Mouse (Mus musculus) bone marrow, adult 2 months (tissue): ENCODE results near the gene Ccl4. TPM values are rescaled to one million over a fixed set of nuclear protein-coding genes. Genes with fewer than 3 reads are reported as not detected.

Experiments
- H3K27ac ChIP-seq: fragments of 200-500 bp; 2 replicates; pipeline ENCODE4 v1.5.1; 2012; ENCODE audit warnings: low read depth, mild to moderate bottlenecking, control low read depth, inconsistent platforms, low read length; ENCODE audit not compliant: control insufficient read depth, poor library complexity, insufficient read depth
- H3K4me1 ChIP-seq: fragments of 200-500 bp; 2 replicates; pipeline ENCODE4 v1.6.1; 2011; ENCODE audit warnings: low read length; ENCODE audit not compliant: control insufficient read depth, insufficient read depth
- H3K4me3 ChIP-seq: fragments of 200-500 bp; replicated peaks from 2 replicates; pipeline ENCODE3; 2011; ENCODE audit warnings: mild to moderate bottlenecking, low read depth, low read length, control low read depth; ENCODE audit not compliant: control insufficient read depth
- CTCF ChIP-seq: fragments of 200-500 bp; IDR thresholded peaks from 2 replicates; pipeline ENCODE4 v1.5.1; 2011; ENCODE audit warnings: low read length, control low read depth; ENCODE audit not compliant: control insufficient read depth, insufficient read depth
- POLR2A ChIP-seq: fragments of 200-500 bp; IDR thresholded peaks from 2 replicates; pipeline ENCODE4 v1.6.1; 2011; ENCODE audit warnings: low read depth, mild to moderate bottlenecking, control low read depth, low read length, borderline replicate concordance; ENCODE audit not compliant: control insufficient read depth
- WGBS: fragments of 180-500 bp; shearing (Covaris S2); methylation state at CpG from one replicate; pipeline ENCODE4 v1.1.7; 2018; 5-methylcytosine and 5-hydroxymethylcytosine counted together
- polyA plus RNA-seq: library from polyadenylated mRNA; stranded (reverse); fragments of >200 nt; gene quantifications from 2 replicates; pipeline ENCODE4 v1.2.4, GENCODE M21; 2011; ENCODE audit warnings: low replicate concordance; ENCODE audit not compliant: missing spikeins, insufficient read depth, insufficient read length

Gene Ccl4
- polyA plus RNA-seq, 1 experiment = 2.3 TPM

- WGBS = 59% methylated on average over 1 of the region's 1 CpGs
- TF ChIP-seq POLR2A = no peak
- TF ChIP-seq CTCF = no peak
- no peak overlapping the region for H3K27ac ChIP-seq
- H3K4me1 ChIP-seq = no peaks in the 10 kb centered on the region
- H3K4me3 ChIP-seq = no peak overlapping the region
These were observed 29.6 kb downstream of the Ccl4 start for GRCm38 (mm10) chr11:83692008-83692407.

DNA sequence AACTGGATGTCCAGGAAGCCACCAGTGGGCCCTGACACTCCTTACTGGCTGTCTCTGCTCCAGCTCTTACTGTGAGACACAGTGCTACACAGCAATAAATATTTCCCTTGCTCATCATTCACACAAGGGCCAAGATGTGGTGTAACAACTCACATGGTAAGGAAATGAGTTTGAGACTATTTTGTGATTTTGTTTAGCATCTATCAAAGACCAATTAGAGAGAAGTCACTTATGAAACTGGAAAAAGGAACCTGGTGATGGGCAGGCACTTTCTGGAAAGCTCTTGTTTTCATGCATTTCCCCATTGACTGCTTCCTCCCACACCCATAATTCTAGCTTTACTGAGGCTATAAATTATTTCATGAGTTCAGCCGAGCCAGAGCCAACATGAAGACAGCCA lies 41.3 kb downstream of the Ccl4 start, which contains the start of gene Wfdc17:
Wfdc17 (plus strand) TSS at position 287 of the 400 bp plus-strand sequence.
- TF ChIP-seq POLR2A (no peak), CTCF (no peak)
- H3K4me1 ChIP-seq = no peaks in the 10 kb centered on the region
- no peak within 1 kb of the TSS for H3K4me3 ChIP-seq
- WGBS = 3% methylated on average over 1 of the region's 1 CpGs
- H3K27ac ChIP-seq = no peak within 1 kb of the TSS; the same call in 1 of the 2 replicates

DNA sequence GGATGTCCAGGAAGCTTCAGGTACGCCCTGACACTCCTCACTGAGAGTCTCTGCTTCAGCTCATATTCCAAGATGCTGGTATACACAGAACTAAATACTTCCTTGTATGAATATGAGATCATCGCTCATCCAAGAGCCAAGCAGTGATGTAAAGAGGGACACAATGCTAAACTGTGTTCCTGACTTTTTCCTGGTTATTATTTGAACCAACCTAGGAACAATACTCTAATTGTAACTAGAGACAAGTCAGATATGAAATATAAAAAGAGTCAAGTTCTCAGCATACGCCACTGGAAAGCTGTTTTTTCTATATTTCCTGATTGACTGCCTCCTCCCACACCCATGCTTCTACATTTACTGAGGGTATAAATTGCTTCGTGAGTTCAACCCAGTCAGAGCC lies 46.3 kb downstream of the Ccl4 start, which contains the start of gene Wfdc18:
Wfdc18 (plus strand) TSS at position 301 of the 400 bp plus-strand sequence.
- no peaks in the 10 kb centered on the region for H3K4me1 ChIP-seq
- H3K4me3 ChIP-seq = no peak within 1 kb of the TSS
- no peak within 1 kb of the TSS for H3K27ac ChIP-seq
- WGBS = 59% methylated on average over 4 of the region's 4 CpGs
- TF ChIP-seq CTCF (no peak), POLR2A (no peak)

GRCm38 (mm10) chr11:83709683-83710082 lies 47.3 kb downstream of the Ccl4 start:
- TF ChIP-seq POLR2A (no peak), CTCF (no peak)
- 86% methylated on average over 5 of the region's 5 CpGs for WGBS
- no peak overlapping the region for H3K4me3 ChIP-seq
- no peaks in the 10 kb centered on the region; the same call in 1 of the 2 replicates for H3K4me1 ChIP-seq
- no peak overlapping the region for H3K27ac ChIP-seq

GRCm38 (mm10) chr11:83712671-83713070 lies 50.3 kb downstream of the Ccl4 start:
- 8% methylated on average over 1 of the region's 1 CpGs for WGBS
- no peak for TF ChIP-seq CTCF
- TF ChIP-seq POLR2A = no peak
- H3K4me1 ChIP-seq = peaks cover 1% of the 10 kb centered on the region; the same call in 1 of the 2 replicates

DNA sequence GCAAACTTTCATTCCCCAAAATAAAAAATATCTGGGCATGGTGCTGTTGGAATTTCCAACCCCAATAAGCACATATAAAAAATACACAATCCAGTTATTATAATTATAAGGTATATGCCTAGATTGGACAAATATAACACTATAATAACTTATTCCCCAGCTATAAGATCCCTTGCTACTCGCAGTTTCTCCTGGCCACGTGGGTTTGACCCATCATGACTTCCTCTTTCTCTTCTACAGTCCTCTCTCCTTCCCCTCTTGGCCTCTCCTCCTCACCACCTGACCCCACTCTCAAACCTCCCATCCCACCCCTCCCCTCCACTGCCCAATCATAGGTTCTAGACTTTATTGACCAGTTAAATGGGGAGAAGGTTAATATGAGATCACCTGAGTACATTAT lies 51.5 kb downstream of the Ccl4 start:
- no peak overlapping the region for H3K4me3 ChIP-seq
- peaks cover 1% of the 10 kb centered on the region; the same call in 1 of the 2 replicates for H3K4me1 ChIP-seq
- 5% methylated on average over 2 of the region's 2 CpGs for WGBS
- no peak overlapping the region for H3K27ac ChIP-seq
- TF ChIP-seq POLR2A (no peak), CTCF (no peak)

More at GRCm38 (mm10) chr11:83712671-83713070, 50.3 kb downstream of the Ccl4 start:
- Histone ChIP-seq H3K27ac (no peak overlapping the region), H3K4me3 (no peak overlapping the region)

Other genes with a start within 250 kb of the Ccl4 start
- gene Gas2l2, start 233.1 kb upstream of the Ccl4 start, polyA plus RNA-seq = not detected in 2 replicates
- 17.6 and 37.4 TPM in 2 replicates for gene 1700020L24Rik, start 224.9 kb upstream of the Ccl4 start, polyA plus RNA-seq
- 0.47 and 0.92 TPM in 2 replicates for gene Mmp28, start 199.5 kb upstream of the Ccl4 start, polyA plus RNA-seq
- 192 and 231 TPM in 2 replicates for gene Taf15, start 189.5 kb upstream of the Ccl4 start, polyA plus RNA-seq
- gene Heatr9, start 140.4 kb upstream of the Ccl4 start, polyA plus RNA-seq = not detected in 2 replicates
- gene Ccl5, start 132.1 kb upstream of the Ccl4 start, polyA plus RNA-seq = 7.6 and 22.7 TPM in 2 replicates
- gene Ccl9, start 83.9 kb upstream of the Ccl4 start, polyA plus RNA-seq = 8.0 and 17.0 TPM in 2 replicates
- gene Ccl6, start 69.5 kb upstream of the Ccl4 start, polyA plus RNA-seq = 88.2 and 218 TPM in 2 replicates
- not detected in 2 replicates for gene Rpl9-ps1, start 17.0 kb upstream of the Ccl4 start, polyA plus RNA-seq
- 1.3 and 2.0 TPM in 2 replicates for gene Ccl3, start 13.2 kb upstream of the Ccl4 start, polyA plus RNA-seq
- 8.2 and 33.5 TPM in 2 replicates for gene Wfdc17, start 41.4 kb downstream of the Ccl4 start, polyA plus RNA-seq
- gene Wfdc18, start 46.4 kb downstream of the Ccl4 start, polyA plus RNA-seq = not detected in 2 replicates
- gene Wfdc21, start 84.4 kb downstream of the Ccl4 start, polyA plus RNA-seq = 220 and 706 TPM in 2 replicates
- gene Heatr6, start 91.1 kb downstream of the Ccl4 start, polyA plus RNA-seq = 3.6 and 13.1 TPM in 2 replicates
- gene Hnf1b, start 187.5 kb downstream of the Ccl4 start, polyA plus RNA-seq = not detected in 2 replicates